Mouse (Mus musculus) frontal cortex, adult (tissue): Measurements from ENCODE around the gene Gkn2.

Experiments
- ATAC-seq: cut with Nextera tagmentation; 2 replicates; pipeline ENCODE4 v1.9.2; 2017; ENCODE audit warnings: mild to moderate bottlenecking, moderate library complexity, mixed read lengths; ENCODE audit not compliant: low TSS enrichment

The Gkn2 gene

DNA sequence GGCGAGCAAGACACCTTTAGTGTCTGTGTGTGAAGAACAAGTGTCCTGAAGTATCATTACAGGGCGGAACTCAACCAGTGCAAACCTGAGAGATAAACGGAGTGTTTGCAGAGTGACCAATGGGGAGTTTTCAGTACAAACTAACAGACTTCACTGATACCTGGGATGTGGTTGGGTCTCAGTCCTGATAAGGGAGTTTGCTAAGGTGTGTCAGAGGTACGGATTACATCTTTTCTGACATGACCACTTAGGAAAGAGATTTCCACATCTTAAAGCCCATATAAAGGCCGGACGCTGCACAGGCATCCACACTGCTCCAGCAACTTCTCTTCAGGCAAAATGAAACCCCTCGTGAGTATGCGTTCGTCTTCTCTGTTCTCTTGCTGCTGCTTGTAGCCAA lies at the start of gene Gkn2:
Gene Gkn2 (plus strand): TSS at position 301 of the 400 bp plus-strand sequence.
- ATAC-seq, result no peak

DNA sequence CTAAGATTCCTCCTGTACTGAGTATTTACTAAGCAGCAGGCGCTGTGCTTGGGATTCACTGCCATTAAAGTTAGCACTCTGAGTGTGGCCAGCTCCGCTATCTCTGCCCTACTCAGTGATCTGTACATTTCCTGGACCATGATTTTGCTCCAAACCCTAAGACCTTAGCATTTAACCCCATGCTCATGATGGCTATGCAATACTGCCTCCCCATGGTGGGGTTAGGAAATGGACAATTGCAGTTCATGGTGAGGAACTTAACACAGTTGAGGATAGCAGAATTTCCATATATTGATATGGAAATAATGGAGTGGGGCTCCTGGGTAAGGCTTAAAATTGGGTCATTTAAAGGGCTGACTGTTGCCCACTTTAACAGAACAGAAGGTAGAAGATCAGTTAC lies 49.8 kb upstream of the Gkn2 start:
- peak; percentile 35; the same call in 1 of the 2 replicates for ATAC-seq

DNA sequence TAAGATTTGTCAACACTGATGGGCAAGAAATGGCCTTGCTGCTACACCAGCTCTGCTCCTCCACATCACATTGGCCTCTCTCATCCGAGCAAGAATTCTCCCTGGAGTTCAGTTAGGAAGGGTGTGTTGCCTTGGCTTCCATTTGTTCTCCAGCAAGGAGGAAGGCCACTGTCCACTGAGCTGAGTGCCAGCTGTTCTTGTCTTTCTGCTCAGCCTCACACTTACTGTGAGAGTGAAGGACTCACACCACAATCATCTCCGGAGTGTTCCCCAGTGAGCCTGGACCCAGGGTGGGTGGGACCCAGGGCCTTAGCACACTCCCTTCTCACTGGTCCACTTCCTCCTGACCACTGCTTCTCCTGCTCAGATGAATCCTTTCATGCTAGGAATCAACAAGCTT lies 46.2 kb upstream of the Gkn2 start:
- ATAC-seq, result no peak

DNA sequence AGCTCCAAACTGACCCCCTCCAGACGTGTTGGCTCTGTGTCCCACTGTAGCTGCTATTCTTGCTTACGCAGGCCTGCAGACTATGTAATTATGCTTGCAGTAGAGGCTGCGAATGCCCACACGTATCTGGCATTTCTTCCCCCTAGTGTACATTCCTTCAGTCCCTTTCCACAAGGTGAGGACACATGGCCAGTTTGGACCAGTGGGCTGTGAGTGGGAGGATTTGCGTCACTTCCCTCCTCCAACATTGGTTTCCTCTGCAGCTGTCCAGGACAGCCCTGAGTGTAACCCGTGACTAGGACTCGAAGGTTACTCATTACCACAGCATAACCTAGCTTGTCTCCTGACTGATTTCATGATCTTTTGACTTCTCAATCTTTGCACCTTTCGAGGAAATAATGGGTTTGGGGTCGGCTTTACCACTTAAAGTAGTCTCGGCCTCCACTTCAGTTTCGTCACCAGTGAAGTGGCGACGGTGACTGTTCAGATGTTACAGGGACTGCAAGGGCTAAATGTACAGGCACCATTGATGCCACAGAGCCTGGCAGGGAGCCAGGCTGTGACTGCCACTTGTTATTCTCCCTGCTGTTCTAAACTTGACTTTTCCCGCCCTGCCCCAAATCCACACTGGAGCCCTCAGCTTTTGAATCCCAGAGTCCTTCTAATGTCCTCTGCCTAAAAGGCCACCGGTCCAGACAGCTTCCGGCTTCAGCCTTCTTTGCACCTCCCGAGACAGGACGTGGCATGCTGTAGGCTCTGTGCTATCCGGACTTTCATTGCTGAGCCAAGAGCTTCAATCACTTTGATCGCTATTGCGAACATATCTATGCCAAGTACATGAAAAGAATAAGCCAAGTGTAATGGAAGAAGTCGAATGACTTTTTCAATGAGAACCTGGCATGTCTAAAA lies 44.6 kb upstream of the Gkn2 start:
- peak; percentile 60; the same call in 1 of the 2 replicates for ATAC-seq

DNA sequence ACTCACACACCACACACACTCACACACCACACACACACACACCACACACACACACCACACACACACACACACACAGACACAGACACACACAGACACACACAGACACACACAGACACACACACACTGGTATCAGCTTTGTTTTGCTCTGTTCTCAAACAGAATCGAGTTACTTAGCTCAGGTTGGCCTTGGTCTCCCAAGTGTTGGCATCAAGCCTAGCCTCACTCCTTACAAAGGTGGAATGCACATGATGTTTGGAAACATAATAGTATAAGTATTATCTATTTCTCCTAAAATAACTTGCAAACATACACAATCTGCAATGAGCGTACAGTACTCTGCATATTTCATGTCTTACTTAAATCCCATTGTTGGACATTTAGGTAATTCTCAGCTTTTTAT lies 40.8 kb upstream of the Gkn2 start:
- no peak for ATAC-seq

DNA sequence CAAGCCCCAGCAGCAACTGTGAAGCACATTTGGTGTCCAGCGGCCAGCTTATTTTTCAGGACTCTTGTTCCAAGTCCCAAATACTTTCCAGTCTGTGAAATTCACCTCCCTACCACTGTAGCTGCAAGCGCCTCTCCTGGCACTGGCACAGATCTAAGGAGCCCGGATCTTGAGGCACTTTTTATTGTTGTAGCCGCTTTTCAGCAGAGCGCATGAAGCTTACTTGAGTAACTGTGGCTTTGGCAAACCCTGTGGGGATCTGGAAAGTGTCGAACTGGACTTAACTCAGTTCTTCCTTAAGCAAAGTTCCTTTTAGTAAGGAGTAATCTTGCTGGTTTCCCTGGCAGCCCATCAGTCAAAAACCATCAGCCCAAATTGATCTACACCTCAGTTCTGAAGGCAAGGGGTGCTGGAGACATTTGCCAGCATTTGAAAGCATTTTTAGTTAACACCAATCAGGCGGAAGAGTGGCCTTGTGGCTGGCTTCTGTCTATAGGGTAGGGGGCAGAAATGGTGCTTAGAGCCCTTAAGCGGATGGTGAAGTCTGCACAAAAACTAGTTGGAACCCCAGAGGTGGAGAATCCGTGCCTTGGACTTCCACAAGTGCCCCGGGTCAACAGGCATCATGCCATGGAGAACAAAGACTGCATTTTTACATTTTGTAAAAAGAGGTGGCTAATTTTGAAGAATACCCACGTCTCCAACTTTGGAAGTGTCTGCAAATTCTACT lies 38.6 kb upstream of the Gkn2 start:
- ATAC-seq, result peak; percentile 73

DNA sequence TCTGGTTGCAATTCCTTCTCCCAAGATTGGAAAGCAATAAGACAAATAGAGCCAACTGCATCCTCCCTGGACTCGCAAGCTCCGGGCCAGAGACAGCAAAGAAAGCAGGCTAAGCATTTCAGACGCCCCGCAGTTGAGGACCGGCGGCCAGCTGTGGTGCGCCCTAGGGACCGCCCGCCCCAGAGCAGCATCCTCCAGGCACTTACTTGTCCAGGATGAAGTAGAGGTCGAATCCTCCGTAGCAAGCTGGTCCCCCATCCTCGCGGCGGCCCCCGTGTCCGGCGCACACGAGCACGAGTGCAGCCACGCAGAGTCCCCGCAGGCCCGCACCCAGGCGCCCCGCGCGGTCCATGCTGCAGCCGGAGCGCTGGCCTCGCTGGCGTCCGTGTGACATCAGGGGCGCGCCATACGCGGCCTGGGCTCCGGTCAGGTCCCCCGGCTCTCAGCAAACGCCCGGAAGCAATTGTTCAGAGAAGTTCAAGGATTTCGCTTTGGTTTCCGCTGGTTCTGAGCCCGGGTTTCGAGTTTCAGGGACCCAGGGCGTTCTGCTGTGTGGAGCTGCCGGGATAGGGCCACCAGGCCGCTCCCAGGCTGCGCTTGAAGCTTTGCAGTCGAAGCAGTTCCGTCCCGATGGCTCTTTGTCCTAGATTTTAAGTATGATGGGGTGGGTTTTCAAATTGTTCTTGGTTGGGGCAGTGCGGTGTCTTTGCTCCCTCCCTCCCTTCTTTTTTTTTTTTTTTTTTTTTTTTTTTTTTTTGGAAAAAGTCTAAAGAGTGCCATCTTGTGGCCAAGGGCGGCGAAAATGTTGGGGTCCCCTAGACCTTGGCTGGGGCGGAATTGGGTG lies 37.8 kb upstream of the Gkn2 start, which contains the start of gene Antxr1:
Gene Antxr1 (minus strand): TSS at position 731 of the 844 bp plus-strand sequence.
- ATAC-seq, result peak; percentile 64

DNA sequence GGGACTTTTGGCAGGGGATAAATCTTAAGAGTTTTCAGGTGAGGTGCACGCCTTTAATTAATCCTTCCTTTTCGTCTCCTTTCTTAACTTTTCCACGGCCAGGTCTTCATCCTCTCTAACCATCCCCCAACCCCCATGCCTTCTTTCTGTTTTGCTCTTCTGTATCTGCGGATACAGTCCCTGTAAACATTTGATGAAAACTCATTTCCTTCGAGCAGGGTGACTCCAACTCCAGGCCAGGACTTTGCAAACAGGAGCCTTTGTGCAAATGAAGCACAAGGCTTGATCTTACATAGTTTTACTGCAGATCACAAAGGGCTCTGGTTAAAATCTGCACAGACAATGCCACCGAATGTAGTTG lies 37.2 kb upstream of the Gkn2 start:
- ATAC-seq, result 0 out of 2 replicates have a peak, but pooled peaks have one; percentile 16

DNA sequence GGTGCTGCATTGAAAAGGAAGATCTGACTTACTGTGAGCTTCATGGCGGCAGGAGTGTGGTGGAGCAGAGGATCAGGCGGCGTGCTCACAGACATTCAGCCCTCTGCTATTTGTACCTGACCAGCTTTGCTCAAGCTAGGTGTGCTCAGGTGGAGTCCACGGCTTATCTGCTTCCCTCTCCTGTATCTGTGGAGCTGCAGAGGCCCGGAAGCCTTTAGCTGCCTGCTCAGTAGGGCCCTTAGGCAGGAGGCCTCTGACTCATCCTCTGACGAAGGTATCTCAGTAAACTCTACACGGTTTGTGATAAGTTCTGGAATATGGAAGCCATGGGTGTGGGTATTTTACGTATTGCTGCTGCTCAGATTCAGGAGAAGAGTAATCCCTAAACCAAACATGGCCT lies 22.3 kb upstream of the Gkn2 start, which contains the start of gene Gkn1:
Gene Gkn1 (minus strand): TSS at position 114 of the 400 bp plus-strand sequence.
- ATAC-seq, result no peak

DNA sequence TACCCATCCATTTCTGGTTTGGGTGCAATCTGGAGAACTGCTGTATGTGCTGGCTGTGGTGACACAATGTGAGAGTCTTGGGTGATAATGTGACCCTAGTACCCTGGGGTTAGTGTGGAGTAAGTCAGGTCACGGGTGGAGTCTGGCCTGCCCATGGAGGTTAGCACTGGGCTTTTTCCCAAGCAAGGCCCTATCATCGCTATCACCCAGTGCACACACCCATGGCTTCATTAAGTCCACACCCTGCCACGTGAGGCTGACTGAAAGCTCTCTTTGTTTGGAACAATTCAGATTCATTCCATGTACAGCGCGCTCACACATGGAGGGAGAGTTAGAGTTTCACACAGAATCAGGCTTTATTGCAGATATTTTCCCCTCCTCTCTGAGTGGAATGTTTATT lies 18.7 kb upstream of the Gkn2 start:
- peak; percentile 38; the same call in 1 of the 2 replicates for ATAC-seq

DNA sequence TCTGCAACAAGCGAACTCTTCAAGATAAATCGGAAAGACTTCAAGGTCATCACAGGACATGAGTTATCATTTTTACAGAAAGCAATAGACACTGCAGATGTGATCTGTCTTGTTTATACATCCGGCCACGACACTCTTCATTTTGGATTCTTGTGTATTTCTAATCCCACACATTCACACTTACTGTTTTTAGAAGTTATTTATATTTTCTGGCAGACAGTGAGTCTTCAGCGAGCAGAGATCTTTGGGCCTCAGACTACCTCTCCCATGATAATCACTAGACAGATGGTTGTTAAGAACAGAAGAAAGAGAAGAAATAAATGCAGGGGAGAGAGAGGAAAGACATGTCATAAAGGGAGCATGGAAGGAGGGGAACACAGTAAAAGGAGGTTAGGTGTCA lies 3.9 kb upstream of the Gkn2 start:
- peak; percentile 79 for ATAC-seq

DNA sequence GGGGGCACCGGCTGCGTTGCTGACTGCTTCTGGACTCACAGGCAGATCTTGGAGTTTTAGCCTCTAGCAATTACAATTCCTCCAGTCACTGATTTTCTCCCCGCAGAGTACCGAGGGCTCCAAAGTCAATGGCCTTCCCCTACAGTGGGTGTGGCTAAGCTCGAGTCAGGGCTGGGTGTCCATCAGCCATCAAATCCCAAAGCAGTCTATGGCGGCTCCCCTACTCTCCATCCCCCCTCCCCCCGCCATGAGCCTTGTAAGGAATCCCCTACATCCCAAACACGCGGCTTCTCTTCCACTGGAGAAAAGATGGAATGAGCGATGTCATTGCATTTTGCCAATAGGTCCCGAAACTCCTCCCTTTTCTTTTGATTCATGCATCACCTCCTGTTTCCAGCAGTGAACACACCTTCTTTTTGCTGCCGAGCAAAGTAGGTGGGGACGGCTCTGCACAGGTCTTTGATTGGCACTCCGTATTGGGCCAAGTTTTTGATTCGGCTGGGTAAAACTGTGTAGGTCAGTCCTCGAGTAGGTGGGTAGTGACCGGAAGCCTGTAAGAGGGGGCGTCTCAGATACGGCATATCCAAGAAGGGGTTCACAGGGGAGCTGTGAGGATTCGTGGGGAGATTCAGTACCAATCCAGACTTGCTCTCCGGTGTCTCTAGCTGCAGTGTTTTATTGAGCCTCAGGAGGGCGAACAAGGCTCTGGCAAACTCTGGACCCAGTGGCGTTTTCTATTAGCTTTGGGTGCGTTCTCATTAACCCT lies 11.0 kb downstream of the Gkn2 start:
- peak; percentile 82 for ATAC-seq

DNA sequence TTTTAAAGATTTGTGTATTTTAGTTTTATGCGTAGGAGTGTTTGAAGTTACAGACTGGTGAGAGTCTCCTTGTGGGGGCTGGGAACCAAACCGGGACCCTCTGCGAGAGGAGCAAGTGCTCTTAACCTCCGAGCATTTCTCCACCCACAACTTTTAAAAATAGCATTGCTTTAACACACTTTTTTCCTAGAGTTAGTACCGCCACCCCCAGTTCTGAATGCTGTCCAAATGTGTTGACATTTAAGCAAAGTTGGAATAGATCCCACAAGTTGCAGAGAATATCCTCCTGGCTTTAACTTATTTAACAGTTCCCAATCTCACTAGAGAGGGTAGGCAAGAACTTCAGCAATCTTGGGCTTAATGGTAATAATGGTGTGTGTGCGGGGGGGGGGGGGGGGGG lies 11.6 kb downstream of the Gkn2 start:
- ATAC-seq, result no peak

DNA sequence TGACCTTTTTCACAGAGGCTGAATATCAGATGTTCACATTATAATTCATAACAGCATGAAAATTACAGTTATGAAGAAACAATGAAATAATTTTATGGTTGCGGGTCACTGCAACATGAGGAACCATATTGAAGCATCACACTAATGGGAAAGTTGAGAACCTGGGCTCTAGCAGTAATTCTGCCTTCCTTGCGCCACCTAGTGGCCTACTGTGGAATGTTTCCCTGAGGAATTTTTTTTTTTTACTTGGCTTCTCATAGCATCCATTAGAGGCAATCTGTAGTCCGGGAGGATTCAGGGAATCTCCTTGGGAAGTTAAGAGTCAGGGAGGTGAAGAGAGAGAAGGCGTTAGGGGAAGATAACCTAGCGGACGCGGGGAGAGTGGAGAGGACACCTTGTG lies 13.0 kb downstream of the Gkn2 start:
- ATAC-seq, result peak; percentile 66

DNA sequence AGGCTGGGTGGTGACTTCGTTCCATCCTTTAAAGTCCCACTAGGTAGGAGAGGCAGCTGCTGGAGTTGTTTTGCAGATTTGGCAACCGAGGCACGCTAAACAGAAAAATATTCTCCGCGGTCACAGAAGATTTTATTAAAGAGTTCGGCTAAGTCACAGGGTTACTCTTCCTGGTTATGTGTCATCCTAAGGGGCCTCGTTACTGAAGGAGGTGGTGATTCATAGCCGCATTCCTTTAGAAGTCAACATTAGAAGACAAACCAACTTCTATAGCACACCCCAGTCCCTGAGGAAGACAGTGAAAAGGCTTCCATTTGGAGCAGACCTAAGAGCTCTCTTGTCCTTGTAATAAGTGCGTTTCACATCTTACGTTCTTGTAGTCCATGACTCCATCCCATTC lies 13.5 kb downstream of the Gkn2 start:
- ATAC-seq, result no peak

DNA sequence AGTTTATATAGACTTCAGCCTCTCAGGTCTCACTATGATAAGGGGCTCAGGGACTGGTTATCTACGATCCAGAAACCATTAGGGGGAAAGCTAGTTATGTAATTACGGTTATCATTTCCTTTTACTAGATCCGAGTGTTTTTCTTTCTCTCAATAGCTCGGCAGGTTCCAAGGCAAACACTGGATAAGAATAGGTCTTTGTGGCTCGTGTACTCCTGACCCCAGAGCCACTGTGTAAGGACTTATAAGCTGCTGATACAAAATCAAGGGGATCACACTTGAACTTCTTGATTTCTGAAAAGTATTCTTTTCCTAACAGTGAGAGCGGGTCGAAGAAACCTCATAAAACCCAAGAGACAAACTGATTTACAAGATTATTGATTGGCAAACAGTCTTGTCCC lies 15.7 kb downstream of the Gkn2 start, which contains the start of gene Gkn3:
Gene Gkn3 (minus strand): TSS at position 59 of the 400 bp plus-strand sequence.
- ATAC-seq, result no peak

DNA sequence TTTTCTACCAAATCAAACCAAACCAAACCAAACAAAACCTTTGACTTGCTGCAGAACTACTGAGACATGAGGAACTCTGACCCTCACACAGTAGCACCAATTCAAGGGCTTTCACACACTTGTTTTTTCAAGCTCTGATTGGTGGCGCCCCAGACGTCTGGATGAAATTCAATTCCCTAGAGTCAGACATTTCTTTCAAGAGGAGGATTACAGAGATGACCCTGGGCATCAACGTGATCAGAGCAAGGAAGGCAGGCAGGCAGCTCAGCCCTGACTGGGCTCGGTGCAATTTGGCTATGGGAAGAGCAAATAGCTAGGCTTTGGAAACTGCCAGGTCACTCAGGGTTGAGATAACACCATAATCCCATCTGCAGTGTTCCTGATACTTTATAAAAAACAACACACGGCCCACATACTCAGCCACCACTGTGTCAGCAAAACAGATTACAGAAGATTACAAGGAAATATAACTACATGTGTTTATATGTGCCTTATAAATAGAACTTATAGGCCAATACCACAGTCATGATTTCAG lies 16.4 kb downstream of the Gkn2 start:
- no peak for ATAC-seq

DNA sequence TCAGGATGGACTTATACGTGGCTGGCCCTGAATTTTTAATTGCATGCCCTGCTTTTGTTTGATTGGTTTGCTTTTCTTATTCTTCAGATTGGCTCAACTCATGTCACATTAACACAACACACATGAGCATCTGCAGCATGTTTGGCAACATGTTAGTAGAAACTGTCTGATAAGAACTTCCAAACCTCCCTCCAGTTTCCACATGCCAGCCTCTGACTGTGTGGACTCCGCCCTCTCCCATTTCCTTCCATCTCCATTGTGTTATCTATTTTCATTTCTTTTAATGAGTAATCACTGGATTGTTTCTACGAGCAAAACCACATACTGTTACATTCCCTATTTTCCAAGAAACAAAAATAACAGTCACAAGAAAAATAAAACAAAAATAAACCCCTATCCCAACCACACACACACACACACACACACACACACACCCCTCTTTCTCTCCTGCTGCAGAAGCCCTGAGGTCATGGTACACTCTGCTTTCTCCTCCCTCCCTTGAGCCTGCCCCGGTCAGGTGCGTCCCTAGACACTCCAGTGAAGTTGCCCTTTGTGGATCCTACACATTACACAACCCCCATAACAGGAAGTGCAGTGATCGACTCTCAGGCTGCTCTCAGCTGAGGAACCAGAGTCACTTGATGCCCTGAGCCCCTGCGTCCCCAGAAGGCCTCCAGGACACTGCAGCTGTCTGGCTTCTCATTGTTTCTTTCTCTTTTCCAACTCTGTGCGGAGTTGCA lies 20.5 kb downstream of the Gkn2 start:
- ATAC-seq, result no peak

DNA sequence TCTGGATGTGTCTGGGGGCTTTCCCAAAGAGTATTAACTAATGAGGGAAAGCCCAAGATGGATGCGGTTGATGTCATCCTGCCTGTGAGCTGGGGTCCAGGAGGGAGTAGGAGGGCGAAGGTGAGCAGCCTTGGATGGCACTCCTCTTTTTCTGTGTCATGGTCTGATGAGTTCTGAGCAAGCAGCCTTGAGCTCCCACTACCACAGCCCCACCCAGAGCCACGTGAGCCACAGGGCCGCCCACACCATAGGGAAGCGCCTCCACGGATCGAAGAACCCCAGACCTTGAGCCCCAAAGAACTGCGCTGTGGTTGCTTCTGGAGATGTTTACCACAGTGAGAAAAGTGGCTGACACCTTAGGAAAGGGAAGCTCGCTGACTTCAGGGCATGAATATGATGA lies 21.6 kb downstream of the Gkn2 start:
- ATAC-seq, result no peak

DNA sequence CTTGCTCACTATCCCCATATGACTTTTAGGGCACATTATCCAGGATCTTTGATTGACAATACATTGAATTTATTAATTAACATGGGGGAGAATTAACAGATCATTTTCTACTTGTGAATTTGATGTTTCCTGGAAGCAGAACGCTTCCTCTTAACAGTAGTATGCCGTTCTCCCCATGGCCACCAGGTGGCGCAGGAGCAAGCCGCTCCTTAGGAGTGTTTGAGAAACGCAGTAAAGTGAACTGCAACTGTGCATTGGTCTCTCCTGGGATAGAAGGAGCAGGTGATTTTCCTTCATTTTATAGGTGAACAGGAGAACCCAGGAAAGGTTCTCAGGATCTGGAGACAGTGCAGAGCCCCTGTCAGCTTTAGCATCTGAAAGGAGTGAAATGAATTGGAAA lies 26.0 kb downstream of the Gkn2 start:
- ATAC-seq, result peak; percentile 83
